Mouse (Mus musculus) CH12.LX (cell line): ENCODE results near the gene Dscam.

Experiments
- CTCF ChIP-seq, 2 experiments: IDR thresholded peaks in 1 of 2; conservative IDR thresholded peaks in 1 of 2; 2 replicates each; pipeline ENCODE4 v1.5.1; 2011 to 2012; ENCODE audit warnings: low read depth in 2 of 2, low read length in 2 of 2, improper control_type of control experiment in 1 of 2, inconsistent platforms in 1 of 2, mild to moderate bottlenecking in 1 of 2, moderate library complexity in 1 of 2
- POLR2A ChIP-seq: IDR thresholded peaks from 2 replicates; pipeline ENCODE4 v1.6.1; 2011; ENCODE audit warnings: low read depth, mild to moderate bottlenecking, improper control_type of control experiment, low read length

- TF ChIP-seq CTCF (conservative IDR thresholded peaks at IDR 0.05 in 1 of 2, IDR thresholded peaks at IDR 0.05 in 1 of 2; ENCODE audit: low read depth in 2 of 2, low read length in 2 of 2) (peak; percentile 82 to 94), POLR2A (no peak)
These were observed 559.7 kb downstream of the Dscam start for GRCm38 (mm10) chr16:96610806-96611205.
